37 mouse cellular contexts compared by ENCODE assay signal in genomic region chr1:138303296-138303695, GRCm38 (mm10). TPM values are rescaled to one million over a fixed set of nuclear protein-coding genes. Genes with fewer than 3 reads are reported as not detected.
A peak's percentile ranks its signal among the peaks of the same experiment; 100 is the strongest.
DNase-seq lines count a peak whose midpoint lies in the region; ATAC-seq lines count a peak whose summit lies in the region.
"Had no signal": no experiment of that assay in that cellular context is flagged by ENCODE, and none has a peak within 500 bp of the region (broad histone marks: within the 10 kb centered on the region; RNA-seq: fewer than 3 reads in every experiment).

No protein-coding gene starts in this region.

- intact Hi-C loops in left cerebral cortex, postnatal 14 days (cut with DNase I), result no loop called here

- WGBS in forebrain, embryonic 12.5 days, result 93% methylated on average over 1 of the region's 1 CpGs

- H3K9ac ChIP-seq in forebrain, embryonic 12.5 days, result no peak overlapping the region
- H3K9ac ChIP-seq: embryonic facial prominence, embryonic 13.5 days; heart, embryonic 13.5 days; neural tube, embryonic 15.5 days had no signal

- H3K27me3 ChIP-seq in forebrain, embryonic 12.5 days, result no peaks in the 10 kb centered on the region
- H3K27me3 ChIP-seq: embryonic facial prominence, embryonic 13.5 days; heart, embryonic 13.5 days; neural tube, embryonic 15.5 days had no signal

- H3K9me3 ChIP-seq in forebrain, embryonic 12.5 days, result no peaks in the 10 kb centered on the region
- H3K9me3 ChIP-seq: embryonic facial prominence, embryonic 13.5 days; heart, embryonic 13.5 days; neural tube, embryonic 15.5 days had no signal

- ATAC-seq in CD4-positive, CD25-positive, alpha-beta regulatory T cell, adult 4 months, result peak; percentile 46
- peak; percentile 53 for ATAC-seq in inflammation-experienced regulatory T-cells, adult 6 months
- peak; percentile 44; the same call in 1 of the 2 replicates for ATAC-seq in neutrophil, adult 5-6 weeks (ENCODE audit: extremely low read depth, insufficient number of reproducible peaks, low FRiP score, poor library complexity, severe bottlenecking)
- ATAC-seq in forebrain, embryonic 12.5 days (ENCODE audit: low FRiP score), result no peak
- ATAC-seq: forebrain, embryonic 14.5 days; hindbrain, postnatal 0 days had no signal

- DNase-seq in lung, postnatal 36 days, result peak; percentile 10
- DNase-seq in lung, adult 18-20 months, result no peak
- no peak for DNase-seq in left cerebral cortex, postnatal 14 days (ENCODE audit: low spot score in 2 of 2)
- DNase-seq in kidney, postnatal 4 days, result no peak
- DNase-seq: adrenal gland, postnatal 10 days; cerebellum, adult 18-20 months; cerebellum, postnatal 25 days; embryo, embryonic 11 days; heart, adult 18-20 months; heart, postnatal 14 days; kidney, adult 2 months; lung, adult 2 months; lung, postnatal 14 days; midbrain, embryonic 14.5 days; right cerebral cortex, postnatal 14 days; spleen, adult 18-20 months had no signal

- no peak overlapping the region for H3K4me2 ChIP-seq in forebrain, embryonic 12.5 days
- H3K4me2 ChIP-seq: embryonic facial prominence, embryonic 13.5 days; heart, embryonic 13.5 days; liver, embryonic 11.5 days; neural tube, embryonic 15.5 days had no signal

- no peaks in the 10 kb centered on the region for H3K36me3 ChIP-seq in forebrain, embryonic 12.5 days (replicated peaks)
- H3K36me3 ChIP-seq: embryonic facial prominence, embryonic 13.5 days; heart, embryonic 13.5 days; neural tube, embryonic 15.5 days had no signal

- no peak overlapping the region for H3K27ac ChIP-seq in forebrain, embryonic 12.5 days
- H3K27ac ChIP-seq: embryonic facial prominence, embryonic 13.5 days; heart, embryonic 13.5 days; hindbrain, postnatal 0 days; kidney, postnatal 0 days; neural tube, embryonic 15.5 days had no signal

- H3K4me3 ChIP-seq in forebrain, embryonic 12.5 days (replicated peaks), result no peak overlapping the region
- H3K4me3 ChIP-seq: embryonic facial prominence, embryonic 13.5 days; erythroblast, embryonic 14.5 days; heart, embryonic 13.5 days; myocyte; neural tube, embryonic 15.5 days had no signal

- no peaks in the 10 kb centered on the region for H3K4me1 ChIP-seq in forebrain, embryonic 12.5 days
- H3K4me1 ChIP-seq: embryonic facial prominence, embryonic 13.5 days; heart, embryonic 13.5 days; neural tube, embryonic 15.5 days had no signal

RNA-seq across cellular contexts. Expression of gene Atp6v1g3, which starts 29.8 kb away (rescaled TPM):
- polyA plus RNA-seq in CD4-positive, CD25-positive, alpha-beta regulatory T cell, adult 4 months (2017; shearing (Covaris generic)), result under 1 TPM; 0.28 to 0.96 TPM
- polyA plus RNA-seq in inflammation-experienced regulatory T-cells, adult 6 months (2017; shearing (Covaris generic)), result 1 to 10 TPM in 1 of 3 experiments, under 1 TPM in 2; 0.50 to 2.9 (median 0.82) TPM
- total RNA-seq in neutrophil, adult 5-6 weeks (2017), result not detected in 2 replicates
- total RNA-seq in left cerebral cortex, postnatal 14 days (2021), result not detected
- polyA plus RNA-seq in forebrain, embryonic 12.5 days (2016; fragmentation: Nextera tagmentation; extraction: Ambion mirVana), result 0.23 TPM in 1 of 2 replicates, not detected in the other
- total RNA-seq: adrenal gland, postnatal 10 days; gastrocnemius, adult 8-10 months; heart, adult 18-20 months; heart, postnatal 14 days; hindbrain, postnatal 0 days; layer of hippocampus, adult 18-20 months; layer of hippocampus, postnatal 14 days; left cerebral cortex, adult 8-10 months; megakaryocyte-erythroid progenitor cell, adult 5-6 weeks; MEL had no signal
- polyA plus RNA-seq: embryonic facial prominence, embryonic 13.5 days; erythroblast, embryonic 14.5 days; forebrain, embryonic 14.5 days; heart, embryonic 13.5 days; hindbrain, embryonic 11.5 days; hindbrain, postnatal 0 days; liver, embryonic 11.5 days; lung, adult 2 months; midbrain, embryonic 14.5 days; neural tube, embryonic 15.5 days; stomach, embryonic 14.5 days had no signal
